Mouse (Mus musculus) thymus, adult 2 months (tissue): Measurements from ENCODE around the gene Palm2.

Source experiments
- CTCF ChIP-seq: fragments of 200-500 bp; IDR thresholded peaks from 2 replicates; pipeline ENCODE4 v1.5.1; 2012; ENCODE audit warnings: mild to moderate bottlenecking, control low read depth, low read length, moderate library complexity, borderline replicate concordance; ENCODE audit not compliant: control insufficient read depth, poor library complexity, insufficient read depth; ENCODE audit errors: extremely low read depth
- POLR2A ChIP-seq: fragments of 200-500 bp; IDR thresholded peaks from 2 replicates; pipeline ENCODE4 v1.6.1; 2012; ENCODE audit warnings: mild to moderate bottlenecking, low read length, control low read depth, moderate library complexity; ENCODE audit not compliant: control insufficient read depth, poor library complexity, insufficient read depth; ENCODE audit errors: extremely low read depth

DNA sequence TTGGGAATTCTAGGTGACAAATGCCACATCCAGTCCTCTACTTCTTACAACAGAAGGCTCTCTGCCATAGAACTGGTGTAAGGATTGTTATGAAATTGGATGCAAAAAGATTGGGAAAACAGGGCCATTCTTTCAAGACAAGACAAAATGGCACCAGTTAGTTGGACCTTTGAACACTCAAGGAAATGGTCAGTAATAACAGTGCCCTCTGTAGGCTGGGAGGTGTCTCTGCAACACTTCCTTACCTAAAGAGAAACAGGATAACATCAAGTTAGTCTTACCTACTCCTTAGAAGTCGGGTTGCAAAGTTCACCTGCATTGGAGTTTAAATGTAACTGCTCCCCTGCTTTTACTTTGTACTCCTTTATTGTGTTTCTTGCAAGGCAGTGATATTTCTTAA, 285.3 kb downstream of the Palm2 start:
- TF ChIP-seq CTCF (no peak), POLR2A (no peak)
